13 mouse cellular contexts compared by ENCODE assay signal in genomic region chr16:17085636-17086035, GRCm38 (mm10). TPM values are rescaled to one million over a fixed set of nuclear protein-coding genes. Genes with fewer than 3 reads are reported as not detected.
DNase-seq lines count a peak whose midpoint lies in the region; ATAC-seq and TF ChIP-seq lines count a peak whose summit lies in the region.
"Had no signal": no experiment of that assay in that cellular context is flagged by ENCODE, and none has a peak within 500 bp of the region (broad histone marks: within the 10 kb centered on the region; RNA-seq: fewer than 3 reads in every experiment).

No protein-coding gene starts in this region.

- H3K4me2 ChIP-seq in kidney, embryonic 15.5 days = no peak overlapping the region
- H3K4me2 ChIP-seq in intestine, postnatal 0 days (replicated peaks; ENCODE audit: low read depth) = no peak overlapping the region
- H3K4me2 ChIP-seq: liver, embryonic 13.5 days; midbrain, embryonic 11.5 days; neural tube, embryonic 13.5 days had no signal

- peaks cover 97% of the 10 kb centered on the region for H3K36me3 ChIP-seq in kidney, embryonic 15.5 days
- peaks cover 63% of the 10 kb centered on the region for H3K36me3 ChIP-seq in intestine, postnatal 0 days (ENCODE audit: control insufficient read depth, insufficient read depth)
- H3K36me3 ChIP-seq in forebrain, embryonic 10.5 days (replicated peaks) = peaks cover 99% of the 10 kb centered on the region

- no peak overlapping the region for H3K27ac ChIP-seq in kidney, embryonic 15.5 days
- peak overlapping the region; percentile 22 for H3K27ac ChIP-seq in intestine, postnatal 0 days (ENCODE audit: low read depth, low read length)
- no peak overlapping the region for H3K27ac ChIP-seq in forebrain, embryonic 10.5 days
- H3K27ac ChIP-seq: liver, embryonic 13.5 days; neural tube, embryonic 13.5 days had no signal

- no peak overlapping the region for H3K9ac ChIP-seq in kidney, embryonic 15.5 days
- H3K9ac ChIP-seq in intestine, postnatal 0 days (ENCODE audit: low read depth, low read length) = no peak overlapping the region
- H3K9ac ChIP-seq: liver, embryonic 13.5 days; neural tube, embryonic 13.5 days had no signal

- TF ChIP-seq CTCF in intestine, postnatal 0 days (IDR thresholded peaks at IDR 0.05; ENCODE audit: low read depth) = no peak

- no peak for ATAC-seq in kidney, embryonic 15.5 days (replicated peaks; ENCODE audit: low FRiP score)
- ATAC-seq in intestine, postnatal 0 days = no peak

- intact Hi-C loops in gastrocnemius, postnatal 14 days (cut with DNase I; ENCODE audit: low total_unique reads) = no loop called here

- H3K27me3 ChIP-seq in kidney, embryonic 15.5 days = no peaks in the 10 kb centered on the region
- no peaks in the 10 kb centered on the region for H3K27me3 ChIP-seq in intestine, postnatal 0 days (replicated peaks; ENCODE audit: control insufficient read depth, insufficient read depth, low read length)
- no peaks in the 10 kb centered on the region for H3K27me3 ChIP-seq in forebrain, embryonic 10.5 days (ENCODE audit: poor library complexity, severe bottlenecking)
- H3K27me3 ChIP-seq: liver, embryonic 13.5 days; neural tube, embryonic 13.5 days had no signal

- no peak overlapping the region for H3K4me3 ChIP-seq in kidney, embryonic 15.5 days (replicated peaks)
- no peak overlapping the region for H3K4me3 ChIP-seq in intestine, postnatal 0 days (ENCODE audit: low read depth, low read length)
- H3K4me3 ChIP-seq in forebrain, embryonic 10.5 days = no peak overlapping the region
- H3K4me3 ChIP-seq: liver, embryonic 13.5 days; neural tube, embryonic 13.5 days had no signal

- peak; percentile 41 for DNase-seq in kidney, adult 11 months
- DNase-seq in 416B (ENCODE audit: low read depth) = peak; percentile 76
- DNase-seq in adrenal gland, postnatal 25 days = peak; percentile 51
- no peak for DNase-seq in embryo, embryonic 10.5 days (ENCODE audit: low spot score)
- no peak for DNase-seq in gastrocnemius, postnatal 14 days
- no peak for DNase-seq in forebrain, embryonic 10.5 days (ENCODE audit: extremely low spot score, low spot score)
- DNase-seq: cerebellum, postnatal 36 days; kidney, postnatal 10 days; liver, embryonic 13.5 days had no signal

- 89% methylated on average over 4 of the region's 4 CpGs for WGBS in kidney, embryonic 15.5 days
- 74% methylated on average over 4 of the region's 4 CpGs for WGBS in intestine, postnatal 0 days
- WGBS in forebrain, embryonic 10.5 days = 89% methylated on average over 4 of the region's 4 CpGs

- no peaks in the 10 kb centered on the region for H3K9me3 ChIP-seq in kidney, embryonic 15.5 days (replicated peaks)
- no peaks in the 10 kb centered on the region for H3K9me3 ChIP-seq in intestine, postnatal 0 days (ENCODE audit: control insufficient read depth)
- no peaks in the 10 kb centered on the region for H3K9me3 ChIP-seq in forebrain, embryonic 10.5 days
- H3K9me3 ChIP-seq: liver, embryonic 13.5 days; neural tube, embryonic 13.5 days had no signal

- H3K4me1 ChIP-seq in kidney, embryonic 15.5 days = no peaks in the 10 kb centered on the region
- no peaks in the 10 kb centered on the region for H3K4me1 ChIP-seq in intestine, postnatal 0 days (replicated peaks; ENCODE audit: control insufficient read depth, insufficient read depth, low read length)
- H3K4me1 ChIP-seq in forebrain, embryonic 10.5 days = no peaks in the 10 kb centered on the region
- H3K4me1 ChIP-seq: liver, embryonic 13.5 days; neural tube, embryonic 13.5 days had no signal

RNA-seq across cellular contexts. Expression of gene Ypel1, which starts 16.1 kb away (rescaled TPM):
- polyA plus RNA-seq in kidney, embryonic 15.5 days (2015; fragmentation: Nextera tagmentation; extraction: Ambion mirVana) = 37.8 and 43.5 TPM in 2 replicates
- total RNA-seq in adrenal gland, postnatal 25 days (2021) = 10.0 and 11.7 TPM in 2 replicates
- 3.4 and 3.6 TPM in 2 replicates for polyA plus RNA-seq in intestine, postnatal 0 days (2015; fragmentation: Nextera tagmentation; extraction: Ambion mirVana)
- under 1 TPM; 0.88 to 0.89 TPM for total RNA-seq in gastrocnemius, postnatal 14 days (2021)
- polyA plus RNA-seq in forebrain, embryonic 10.5 days (2016; fragmentation: Nextera tagmentation; extraction: Ambion mirVana) = 96.2 and 97.4 TPM in 2 replicates

RNA-seq across cellular contexts. Expression of gene Ppil2, which starts 25.4 kb away (rescaled TPM):
- polyA plus RNA-seq in kidney, embryonic 15.5 days (2015; fragmentation: Nextera tagmentation; extraction: Ambion mirVana) = 134 and 145 TPM in 2 replicates
- 101 and 118 TPM in 2 replicates for total RNA-seq in adrenal gland, postnatal 25 days (2021)
- polyA plus RNA-seq in intestine, postnatal 0 days (2015; fragmentation: Nextera tagmentation; extraction: Ambion mirVana) = 71.9 and 78.7 TPM in 2 replicates
- 10 to 100 TPM; 27.7 to 29.2 TPM for total RNA-seq in gastrocnemius, postnatal 14 days (2021)
- polyA plus RNA-seq in forebrain, embryonic 10.5 days (2016; fragmentation: Nextera tagmentation; extraction: Ambion mirVana) = 138 and 155 TPM in 2 replicates

RNA-seq across cellular contexts. Expression of gene 2610318N02Rik, which starts 39.3 kb away (rescaled TPM):
- 57.0 and 57.7 TPM in 2 replicates for polyA plus RNA-seq in kidney, embryonic 15.5 days (2015; fragmentation: Nextera tagmentation; extraction: Ambion mirVana)
- 1.5 TPM in 1 of 2 replicates, not detected in the other for total RNA-seq in adrenal gland, postnatal 25 days (2021)
- 7.1 and 7.9 TPM in 2 replicates for polyA plus RNA-seq in intestine, postnatal 0 days (2015; fragmentation: Nextera tagmentation; extraction: Ambion mirVana)
- not detected for total RNA-seq in gastrocnemius, postnatal 14 days (2021)
- polyA plus RNA-seq in forebrain, embryonic 10.5 days (2016; fragmentation: Nextera tagmentation; extraction: Ambion mirVana) = 153 and 164 TPM in 2 replicates

RNA-seq across cellular contexts. Expression of gene Sdf2l1, which starts 46.5 kb away (rescaled TPM):
- 94.1 and 94.2 TPM in 2 replicates for polyA plus RNA-seq in kidney, embryonic 15.5 days (2015; fragmentation: Nextera tagmentation; extraction: Ambion mirVana)
- 27.9 and 28.0 TPM in 2 replicates for total RNA-seq in adrenal gland, postnatal 25 days (2021)
- polyA plus RNA-seq in intestine, postnatal 0 days (2015; fragmentation: Nextera tagmentation; extraction: Ambion mirVana) = 67.9 and 70.3 TPM in 2 replicates
- total RNA-seq in gastrocnemius, postnatal 14 days (2021) = 1 to 10 TPM; 3.4 to 6.1 TPM
- 110 and 118 TPM in 2 replicates for polyA plus RNA-seq in forebrain, embryonic 10.5 days (2016; fragmentation: Nextera tagmentation; extraction: Ambion mirVana)

RNA-seq across cellular contexts. Expression of gene Ydjc, which starts 58.8 kb away (rescaled TPM):
- polyA plus RNA-seq in kidney, embryonic 15.5 days (2015; fragmentation: Nextera tagmentation; extraction: Ambion mirVana) = 10.5 and 11.5 TPM in 2 replicates
- total RNA-seq in adrenal gland, postnatal 25 days (2021) = 4.5 and 7.0 TPM in 2 replicates
- polyA plus RNA-seq in intestine, postnatal 0 days (2015; fragmentation: Nextera tagmentation; extraction: Ambion mirVana) = 24.6 and 28.8 TPM in 2 replicates
- total RNA-seq in gastrocnemius, postnatal 14 days (2021) = under 1 TPM; 0.40 to 0.53 TPM
- 5.8 and 6.9 TPM in 2 replicates for polyA plus RNA-seq in forebrain, embryonic 10.5 days (2016; fragmentation: Nextera tagmentation; extraction: Ambion mirVana)

Comparison
In these comparisons a context has a peak if more than half of its experiments do, and no peak if none do; other contexts are left out.
1. DNase-seq: peak in kidney, adult 11 months (single experiment), 416B (single experiment) and adrenal gland, postnatal 25 days (single experiment); none in embryo, embryonic 10.5 days (single experiment), gastrocnemius, postnatal 14 days (single experiment) and forebrain, embryonic 10.5 days (single experiment).